Mouse (Mus musculus) C2C12 (cell line): ENCODE results near the gene Ank2.

Experiments
- CTCF ChIP-seq: IDR thresholded peaks from one replicate; pipeline ENCODE4 v1.5.1; 2011; ENCODE audit not compliant: control insufficient read depth, insufficient read depth, insufficient read length
- MAX ChIP-seq: IDR thresholded peaks from one replicate; pipeline ENCODE4 v1.6.1; 2011; ENCODE audit warnings: mild to moderate bottlenecking, control low read depth
- MYOG ChIP-seq: IDR thresholded peaks from one replicate; pipeline ENCODE4 v1.6.1; 2011; ENCODE audit not compliant: control insufficient read depth, insufficient read length; ENCODE audit errors: extremely low read depth
- USF1 ChIP-seq: IDR thresholded peaks from one replicate; pipeline ENCODE4 v1.6.1; 2011; ENCODE audit warnings: low read depth, mild to moderate bottlenecking, control low read depth, moderate library complexity

- TF ChIP-seq CTCF, result no peak
- peak; percentile 44 for TF ChIP-seq USF1
- TF ChIP-seq MYOG, result no peak
- no peak for TF ChIP-seq MAX
Observed at GRCm38 (mm10) chr3:127520300-127520699, 21.1 kb upstream of the Ank2 start.
